Mouse (Mus musculus): ENCODE results near the gene Cacna1i.

Cacna1i gene

DNA sequence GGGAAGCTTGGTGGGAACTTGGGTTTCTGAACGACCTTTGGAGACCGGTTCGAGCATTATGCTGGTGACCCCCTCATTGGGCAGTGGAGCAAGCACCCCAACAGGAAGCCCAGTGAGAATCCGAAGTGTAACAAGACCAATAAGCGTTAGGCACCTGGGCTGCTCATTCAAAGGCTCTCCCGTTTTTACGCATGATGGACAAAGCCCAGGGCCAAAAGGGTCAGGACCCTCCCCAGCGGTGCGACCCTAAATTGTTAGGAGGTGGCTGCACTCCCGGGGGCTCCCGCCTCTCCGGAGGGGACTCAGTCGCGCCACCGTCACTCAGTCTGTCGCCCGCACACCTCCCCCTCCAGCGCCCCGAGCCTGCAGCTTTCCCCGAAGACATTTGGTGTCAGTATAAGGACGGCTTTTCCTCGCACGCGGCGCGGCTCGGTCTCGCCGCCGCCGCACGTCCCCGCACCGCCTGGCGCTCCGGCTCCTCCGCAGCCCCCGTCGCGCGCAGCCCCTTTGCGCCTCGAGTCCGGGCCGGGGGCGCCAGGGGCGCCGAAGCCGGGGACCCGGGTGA, at the start of gene Cacna1i:
TSS of gene Cacna1i (plus strand) at position 388 of the 565 bp plus-strand sequence.
- DNase-seq, result no peak

- no peak for DNase-seq
These were observed 38.9 kb upstream of the Cacna1i start for GRCm38 (mm10) chr15:80248135-80248534.

GRCm38 (mm10) chr15:80248596-80248995, 38.4 kb upstream of the Cacna1i start:
- no peak for DNase-seq

- DNase-seq, result no peak
These were observed 37.4 kb upstream of the Cacna1i start for GRCm38 (mm10) chr15:80249672-80250071.

GRCm38 (mm10) chr15:80250586-80250985, 36.5 kb upstream of the Cacna1i start:
- no peak for DNase-seq

- DNase-seq, result no peak
These were observed 33.5 kb upstream of the Cacna1i start for GRCm38 (mm10) chr15:80253530-80253929.

- DNase-seq, result no peak
These were observed 32.8 kb upstream of the Cacna1i start for GRCm38 (mm10) chr15:80254207-80254606.

GRCm38 (mm10) chr15:80254847-80255645, 32.0 kb upstream of the Cacna1i start, which contains the start of gene Atf4:
TSS of gene Atf4 (plus strand) at chr15:80255184.
- DNase-seq, result peak; percentile 99

GRCm38 (mm10) chr15:80255646-80256121, 31.4 kb upstream of the Cacna1i start:
- DNase-seq, result peak; percentile 76

DNA sequence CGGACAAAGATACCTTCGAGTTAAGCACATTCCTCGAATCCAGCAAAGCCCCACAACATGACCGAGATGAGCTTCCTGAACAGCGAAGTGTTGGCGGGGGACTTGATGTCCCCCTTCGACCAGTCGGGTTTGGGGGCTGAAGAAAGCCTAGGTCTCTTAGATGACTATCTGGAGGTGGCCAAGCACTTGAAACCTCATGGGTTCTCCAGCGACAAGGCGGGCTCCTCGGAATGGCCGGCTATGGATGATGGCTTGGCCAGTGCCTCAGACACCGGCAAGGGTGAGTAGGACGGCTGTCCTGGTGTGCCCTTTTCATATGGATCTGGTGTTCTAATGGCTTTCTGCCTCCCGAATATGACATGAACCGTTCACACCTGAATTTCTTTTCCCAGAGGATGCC, 30.8 kb upstream of the Cacna1i start:
- no peak for DNase-seq

DNA sequence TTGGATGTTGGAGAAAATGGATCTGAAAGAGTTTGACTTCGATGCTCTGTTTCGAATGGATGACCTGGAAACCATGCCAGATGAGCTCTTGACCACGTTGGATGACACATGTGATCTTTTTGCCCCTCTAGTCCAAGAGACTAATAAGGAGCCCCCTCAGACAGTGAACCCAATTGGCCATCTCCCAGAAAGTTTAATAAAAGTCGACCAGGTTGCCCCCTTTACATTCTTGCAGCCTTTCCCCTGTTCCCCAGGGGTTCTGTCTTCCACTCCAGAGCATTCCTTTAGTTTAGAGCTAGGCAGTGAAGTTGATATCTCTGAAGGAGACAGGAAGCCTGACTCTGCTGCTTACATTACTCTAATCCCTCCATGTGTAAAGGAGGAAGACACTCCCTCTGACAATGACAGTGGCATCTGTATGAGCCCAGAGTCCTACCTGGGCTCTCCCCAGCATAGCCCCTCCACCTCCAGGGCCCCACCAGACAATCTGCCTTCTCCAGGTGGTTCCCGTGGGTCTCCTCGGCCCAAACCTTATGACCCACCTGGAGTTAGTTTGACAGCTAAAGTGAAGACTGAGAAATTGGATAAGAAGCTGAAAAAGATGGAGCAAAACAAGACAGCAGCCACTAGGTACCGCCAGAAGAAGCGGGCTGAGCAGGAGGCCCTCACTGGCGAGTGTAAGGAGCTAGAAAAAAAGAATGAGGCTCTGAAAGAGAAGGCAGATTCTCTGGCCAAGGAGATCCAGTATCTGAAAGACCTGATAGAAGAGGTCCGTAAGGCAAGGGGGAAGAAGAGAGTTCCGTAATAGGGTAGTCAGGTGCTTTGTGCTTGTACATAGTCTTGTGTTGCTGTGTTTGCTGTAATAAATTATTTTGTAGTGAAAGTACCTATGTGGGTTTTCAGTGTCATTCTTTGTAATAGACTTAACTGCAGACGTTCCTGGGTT, 30.1 kb upstream of the Cacna1i start:
- DNase-seq, result no peak

DNA sequence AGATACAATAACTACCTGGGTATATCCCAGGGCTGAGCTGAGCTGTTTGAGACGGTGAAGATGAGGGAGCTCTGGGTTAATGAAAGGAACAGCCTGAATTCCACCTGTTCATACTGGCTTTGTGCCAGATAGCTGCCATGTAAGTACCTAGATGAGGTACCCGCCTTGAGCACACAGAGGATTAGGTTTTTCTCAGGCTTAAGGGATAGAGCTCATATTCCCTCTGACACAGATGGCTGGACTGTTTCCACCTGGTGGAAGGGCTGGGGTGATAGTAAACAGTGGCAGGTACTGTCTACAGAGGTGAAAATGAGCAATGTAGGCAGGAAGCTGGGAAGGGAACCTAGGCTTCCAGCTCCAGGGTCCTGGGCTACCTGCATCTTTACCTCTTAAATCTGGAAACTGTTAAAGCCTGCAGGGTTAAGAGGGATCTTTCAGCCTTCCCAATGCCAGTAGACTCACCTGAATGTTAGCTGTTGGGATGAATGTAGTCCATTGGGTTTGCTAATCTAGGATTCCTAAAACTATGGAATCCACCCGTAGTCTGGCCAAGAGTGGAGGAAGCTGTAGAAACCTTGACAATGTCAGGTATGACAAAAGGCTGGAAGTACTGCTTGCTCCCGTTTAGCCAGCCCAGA, 29.3 kb upstream of the Cacna1i start:
- DNase-seq, result no peak

DNA sequence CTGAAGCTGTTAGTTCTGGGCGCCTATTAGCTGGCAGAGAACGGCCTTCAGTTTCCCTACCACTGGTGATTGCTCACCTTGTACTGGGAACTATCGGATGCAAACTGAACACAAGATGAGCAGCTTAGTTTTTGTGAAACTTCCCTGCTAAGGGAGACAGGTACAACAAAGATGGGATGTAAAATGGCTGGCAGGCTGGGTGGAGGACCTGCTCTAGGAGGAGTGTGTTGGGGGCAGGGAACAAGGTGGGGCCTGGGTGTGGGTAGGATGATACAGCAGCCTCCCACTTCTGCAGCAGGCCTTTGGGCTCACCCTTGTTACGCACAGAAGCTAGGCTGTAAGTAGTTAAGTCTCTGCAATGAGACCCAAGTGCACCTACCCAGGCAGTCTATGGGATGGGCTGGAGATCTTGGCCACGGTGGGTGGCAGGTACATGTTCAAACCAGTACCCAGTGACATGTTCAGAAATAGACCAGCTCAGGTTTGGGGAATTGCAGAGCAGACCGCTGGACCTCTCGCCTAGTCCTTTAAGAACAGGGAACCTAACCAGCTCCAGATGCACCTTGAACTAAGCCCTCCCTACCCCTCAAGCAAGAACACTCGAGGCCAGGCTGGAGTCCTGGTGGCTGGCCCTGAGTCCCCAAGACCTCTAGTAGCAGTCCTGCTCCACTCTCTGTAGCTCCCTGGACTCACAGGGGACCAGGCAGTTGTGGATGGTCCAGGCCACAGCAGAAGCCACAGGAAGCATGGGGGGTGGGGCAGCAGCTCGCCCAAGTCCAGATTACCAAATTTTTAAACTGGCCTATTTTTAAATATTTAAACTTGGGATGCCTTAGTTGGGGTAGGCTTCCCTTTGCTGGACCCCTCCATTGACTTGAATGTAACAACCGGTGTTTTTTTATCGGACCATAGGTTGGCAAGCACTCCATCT, 28.5 kb upstream of the Cacna1i start:
- DNase-seq, result no peak

DNA sequence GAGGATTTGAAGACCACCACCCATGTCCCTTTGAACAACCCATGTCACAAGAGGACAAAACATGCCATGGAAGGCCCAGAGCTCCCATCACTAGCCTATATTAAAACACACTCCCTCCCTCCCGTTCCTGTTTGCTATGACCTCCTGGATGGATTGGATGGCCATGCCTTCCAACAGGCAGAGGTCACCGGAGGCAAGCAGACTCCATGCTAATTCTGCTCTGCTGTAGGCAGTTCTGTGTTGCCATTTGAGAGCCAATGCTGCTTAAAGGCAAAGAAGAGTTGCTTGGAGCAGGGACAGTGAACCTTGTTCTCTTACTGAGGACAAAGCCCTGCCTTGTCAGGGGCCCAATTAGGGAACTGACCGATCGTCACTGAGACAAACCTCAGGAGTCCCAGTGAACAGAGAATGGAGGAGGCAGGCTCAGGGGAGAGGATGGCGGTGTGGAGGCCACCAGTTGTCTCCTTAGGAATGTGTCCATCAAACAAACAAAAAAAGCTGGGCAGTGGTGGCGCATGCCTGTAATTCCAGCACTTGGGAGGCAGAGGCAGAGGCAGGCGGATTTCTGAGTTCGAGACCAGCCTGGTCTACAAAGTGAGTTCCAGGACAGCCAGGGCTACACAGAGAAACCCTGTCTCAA, 27.5 kb upstream of the Cacna1i start:
- no peak for DNase-seq

DNA sequence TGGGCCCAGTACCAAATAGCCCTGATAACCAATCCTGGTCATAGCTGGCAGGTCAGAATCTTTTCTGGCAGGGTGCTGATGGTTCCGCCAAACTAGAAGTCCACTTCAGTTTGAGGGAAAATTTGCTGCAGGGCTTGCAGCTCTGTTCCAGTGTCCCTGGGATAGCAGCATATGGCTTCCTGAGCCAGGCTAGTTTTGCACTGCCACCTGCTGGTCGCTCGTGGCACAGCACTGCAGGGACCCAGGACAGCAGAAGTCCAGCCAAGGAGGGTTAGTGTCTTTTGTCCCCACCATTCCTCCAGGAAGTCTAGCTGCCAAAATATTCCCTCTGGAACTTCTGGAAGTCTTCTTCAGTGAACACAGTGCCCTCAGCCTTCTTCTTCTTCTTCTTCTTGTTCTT, 26.4 kb upstream of the Cacna1i start:
- DNase-seq, result peak; percentile 73

DNA sequence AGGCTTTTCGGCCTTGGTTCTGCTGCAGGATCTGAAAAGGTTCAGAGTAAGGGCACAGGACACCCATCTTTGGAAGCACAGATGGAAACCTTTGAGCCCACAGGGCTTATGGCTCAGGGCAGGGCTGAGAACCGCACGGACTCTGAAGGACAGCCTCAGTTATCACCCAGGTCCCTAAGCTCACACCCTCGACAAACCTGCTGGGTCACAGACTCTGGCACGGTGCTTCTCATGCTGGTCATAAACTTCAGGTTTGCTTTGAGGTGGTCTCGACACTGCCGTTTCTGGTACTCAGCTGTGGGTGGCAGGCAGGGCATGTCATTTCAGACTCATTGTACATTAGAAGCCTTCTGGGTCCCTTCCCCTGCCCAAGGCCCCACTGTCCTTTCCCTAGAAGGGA, 25.9 kb upstream of the Cacna1i start:
- DNase-seq, result no peak

DNA sequence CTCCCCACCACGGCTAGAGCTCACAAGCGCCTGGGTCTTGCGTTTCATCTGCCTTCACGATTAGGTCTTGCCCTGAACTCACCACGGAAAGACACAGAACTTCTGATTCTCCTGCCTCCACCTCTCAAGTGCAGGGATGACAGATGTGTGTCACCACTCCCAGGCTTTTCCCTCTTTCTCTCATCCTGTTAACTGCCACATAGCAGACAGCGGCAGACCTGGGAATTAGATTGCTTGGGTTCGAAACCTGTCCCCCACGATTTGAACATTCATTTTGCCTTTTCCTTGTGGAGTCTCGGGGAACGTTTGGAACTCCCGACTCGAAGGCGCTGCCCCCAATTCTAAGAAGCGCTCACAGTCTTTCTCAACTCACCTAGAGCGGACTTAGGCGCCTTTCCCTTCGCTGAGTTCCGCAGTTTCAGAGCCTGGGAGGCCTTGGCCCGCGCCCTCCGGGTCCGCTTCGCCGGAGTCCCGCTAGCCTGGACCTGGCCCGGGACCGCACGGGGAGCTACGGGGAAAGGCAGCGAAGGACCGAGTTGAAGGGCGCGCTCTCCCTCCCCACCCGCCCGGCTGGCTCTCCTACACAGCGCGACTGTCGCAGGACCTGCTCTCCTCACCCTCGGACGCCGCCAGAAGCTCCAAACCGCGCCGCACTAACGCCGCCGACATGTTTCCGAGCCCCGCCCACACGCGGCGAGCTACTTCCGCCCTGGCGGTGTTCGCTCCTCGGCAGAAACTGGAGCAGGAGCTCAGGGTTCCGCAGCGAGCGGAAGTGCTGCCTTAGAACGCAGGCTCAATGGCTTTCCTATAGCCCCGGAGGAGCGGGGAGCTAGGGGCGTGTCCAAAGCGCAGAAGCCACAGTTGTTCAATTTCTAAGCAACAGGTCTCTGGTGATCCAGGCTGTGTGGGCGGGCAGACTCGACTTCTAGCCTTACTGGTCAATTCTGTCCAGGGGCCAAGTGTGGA, 23.1 kb upstream of the Cacna1i start, which contains the start of gene Rps19bp1:
TSS of gene Rps19bp1 (minus strand) at position 706 of the 966 bp plus-strand sequence.
- DNase-seq, result peak; percentile 94

GRCm38 (mm10) chr15:80266281-80266680, 20.8 kb upstream of the Cacna1i start:
- DNase-seq, result peak; percentile 75

DNA sequence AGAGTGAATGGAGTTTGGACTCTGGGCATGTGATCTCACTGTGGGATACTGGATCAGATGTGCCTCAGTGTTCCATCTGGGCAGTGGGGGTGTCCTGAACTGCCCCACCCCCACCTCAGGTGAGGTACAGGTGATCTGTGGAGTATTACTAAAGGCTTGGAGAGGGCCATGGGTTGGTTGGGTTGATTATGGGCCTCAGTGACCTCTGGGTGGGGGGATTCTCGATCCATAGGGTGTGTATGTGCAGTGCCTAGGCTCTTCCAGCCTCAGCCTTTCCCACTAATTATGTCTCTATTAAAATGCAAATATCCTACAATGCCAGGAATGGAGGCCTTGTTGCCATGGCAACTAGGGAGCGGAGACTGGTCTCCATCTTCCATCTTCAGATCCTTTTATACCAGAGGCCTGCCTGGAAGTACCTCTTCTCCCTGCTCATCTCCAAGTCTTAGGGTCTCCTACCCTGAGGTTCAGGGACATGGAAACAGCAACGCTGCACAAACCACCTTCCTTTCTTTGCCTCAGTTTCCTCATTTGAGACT, 15.1 kb upstream of the Cacna1i start:
- DNase-seq, result no peak
